Mouse (Mus musculus) megakaryocyte, adult 5-6 weeks (primary cell): ENCODE results near the gene Krt31. TPM values are rescaled to one million over a fixed set of nuclear protein-coding genes. Genes with fewer than 3 reads are reported as not detected.

ENCODE experiments used
- ATAC-seq: 2 replicates; pipeline ENCODE4 v1.8.0; 2016; ENCODE audit warnings: mild to moderate bottlenecking, inconsistent platforms; ENCODE audit not compliant: poor library complexity, severe bottlenecking
- total RNA-seq, 2 experiments: library from RNA; stranded (forward) in 1 of 2; stranded (reverse) in 1 of 2; fragments of 153-499, 151-499 nt in 1 of 2; fragments of 221-1000, 200-1000 nt in 1 of 2; gene quantifications; 2 replicates each; pipeline versions ENCODE4 v1.2.3 to v1.2.4; 2015 to 2017

The Krt31 gene
- total RNA-seq, 2 experiments from 2014 or later = not detected

DNA sequence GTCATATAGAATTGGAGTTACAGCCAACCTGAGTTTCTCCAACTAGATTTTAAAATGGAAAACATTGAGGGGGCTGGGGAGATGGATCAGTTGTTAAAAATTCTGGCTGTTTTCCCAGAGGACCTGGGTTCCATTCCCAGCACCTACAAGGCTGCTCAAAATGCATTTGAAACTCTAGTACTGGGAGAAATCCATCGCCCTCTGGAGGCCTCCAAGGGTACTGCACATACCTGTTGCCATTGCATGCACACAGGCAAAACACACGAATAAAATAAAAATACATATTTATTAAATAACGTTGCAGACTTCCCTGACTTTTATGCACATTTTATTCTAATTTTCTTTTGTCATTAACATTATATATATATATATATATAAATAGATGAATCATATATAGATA lies 43.7 kb downstream of the Krt31 start:
- ATAC-seq = no peak

DNA sequence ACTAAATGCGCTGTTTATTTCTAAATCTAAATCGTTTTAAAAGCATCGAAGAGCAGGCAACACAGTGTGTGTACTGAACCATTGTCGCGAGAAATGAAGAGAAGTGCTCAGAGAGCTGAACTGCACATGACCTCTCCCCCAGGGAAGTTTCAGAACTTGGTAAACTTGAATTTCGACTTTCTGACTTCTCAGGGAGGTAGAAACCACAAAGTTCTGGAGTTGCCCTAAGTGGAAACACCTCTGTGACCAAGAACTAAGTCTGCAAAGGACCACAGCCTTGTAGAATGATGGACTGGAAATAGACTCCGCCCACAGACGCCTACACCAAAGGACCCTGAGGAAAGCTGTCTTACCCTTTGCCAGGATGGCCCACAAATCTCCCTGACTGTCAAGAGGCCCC lies 44.4 kb downstream of the Krt31 start:
- ATAC-seq = no peak

DNA sequence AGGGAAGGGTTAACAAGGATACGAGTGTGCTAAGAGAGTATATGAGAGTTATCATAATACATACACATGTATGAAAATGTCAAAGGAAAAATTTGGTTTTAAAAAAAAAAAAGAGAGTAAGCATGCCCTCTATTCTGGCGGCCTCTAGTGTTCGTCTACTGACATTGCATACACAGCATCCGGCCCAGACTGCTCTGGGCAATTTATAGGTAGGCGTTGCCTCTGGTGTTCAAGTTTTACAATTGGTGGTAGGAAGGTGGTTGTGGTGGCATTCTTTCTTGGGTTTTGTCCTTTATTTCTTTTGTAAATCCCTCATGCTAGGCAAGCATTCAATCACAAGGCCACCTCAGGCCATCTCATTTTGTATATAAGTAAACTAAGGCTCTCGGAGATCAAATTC lies 45.5 kb downstream of the Krt31 start:
- peak; percentile 54; the same call in 1 of the 2 replicates for ATAC-seq

DNA sequence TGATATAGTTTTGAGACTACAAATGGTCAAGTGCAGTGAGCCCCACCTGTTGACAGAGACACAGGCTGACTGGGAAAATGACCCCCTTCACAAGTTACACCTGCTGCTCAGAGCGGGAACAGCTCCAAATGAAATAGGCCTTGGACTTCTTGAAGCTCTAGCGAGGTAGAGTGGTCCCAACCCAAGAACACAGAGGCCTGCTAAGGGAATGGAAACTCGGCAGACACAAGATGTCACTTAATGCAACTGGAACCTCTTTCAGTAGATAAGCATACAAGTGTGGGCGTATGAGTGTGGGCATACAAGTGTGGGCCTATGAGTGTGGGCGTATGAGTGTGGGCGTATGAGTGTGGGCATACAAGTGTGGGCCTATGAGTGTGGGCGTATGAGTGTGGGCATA lies 51.3 kb downstream of the Krt31 start:
- no peak for ATAC-seq

Other genes starting within 250 kb of the Krt31 start
- gene Gm11554, start 246.1 kb downstream of the Krt31 start, total RNA-seq (2015) = not detected in 2 replicates
- gene Gm11554, start 246.1 kb downstream of the Krt31 start, total RNA-seq (2017) = not detected in 2 replicates
- not detected in 2 replicates for gene Krtap4-13, start 240.7 kb downstream of the Krt31 start, total RNA-seq (2015)
- not detected in 2 replicates for gene Krtap4-13, start 240.7 kb downstream of the Krt31 start, total RNA-seq (2017)
- not detected in 2 replicates for gene Gm11564, start 234.9 kb downstream of the Krt31 start, total RNA-seq (2015)
- not detected in 2 replicates for gene Gm11564, start 234.9 kb downstream of the Krt31 start, total RNA-seq (2017)
- gene 2300003K06Rik, start 212.5 kb downstream of the Krt31 start, total RNA-seq (2015) = not detected in 2 replicates
- gene 2300003K06Rik, start 212.5 kb downstream of the Krt31 start, total RNA-seq (2017) = not detected in 2 replicates
- not detected in 2 replicates for gene Krtap4-16, start 198.9 kb downstream of the Krt31 start, total RNA-seq (2015)
- gene Krtap4-16, start 198.9 kb downstream of the Krt31 start, total RNA-seq (2017) = not detected in 2 replicates
- not detected in 2 replicates for gene Gm11568, start 192.6 kb downstream of the Krt31 start, total RNA-seq (2015)
- gene Gm11568, start 192.6 kb downstream of the Krt31 start, total RNA-seq (2017) = not detected in 2 replicates
- not detected in 2 replicates for gene Gm11559, start 186.1 kb downstream of the Krt31 start, total RNA-seq (2015)
- not detected in 2 replicates for gene Gm11559, start 186.1 kb downstream of the Krt31 start, total RNA-seq (2017)
- not detected in 2 replicates for gene Krtap9-1, start 177.2 kb downstream of the Krt31 start, total RNA-seq (2015)
- not detected in 2 replicates for gene Krtap9-1, start 177.2 kb downstream of the Krt31 start, total RNA-seq (2017)
- gene Gm11567, start 171.4 kb downstream of the Krt31 start, total RNA-seq (2015) = not detected in 2 replicates
- gene Gm11567, start 171.4 kb downstream of the Krt31 start, total RNA-seq (2017) = not detected in 2 replicates
- not detected in 2 replicates for gene Krtap31-1, start 142.6 kb downstream of the Krt31 start, total RNA-seq (2015)
- not detected in 2 replicates for gene Krtap31-1, start 142.6 kb downstream of the Krt31 start, total RNA-seq (2017)
- gene Gm11565, start 135.8 kb downstream of the Krt31 start, total RNA-seq (2015) = not detected in 2 replicates
- not detected in 2 replicates for gene Gm11565, start 135.8 kb downstream of the Krt31 start, total RNA-seq (2017)
- not detected in 2 replicates for gene Krtap31-2, start 114.3 kb downstream of the Krt31 start, total RNA-seq (2015)
- gene Krtap31-2, start 114.3 kb downstream of the Krt31 start, total RNA-seq (2017) = not detected in 2 replicates
- not detected in 2 replicates for gene Krtap9-5, start 102.1 kb downstream of the Krt31 start, total RNA-seq (2015)
- not detected in 2 replicates for gene Krtap9-5, start 102.1 kb downstream of the Krt31 start, total RNA-seq (2017)
- gene Krtap29-1, start 71.5 kb downstream of the Krt31 start, total RNA-seq (2015) = not detected in 2 replicates
- gene Krtap29-1, start 71.5 kb downstream of the Krt31 start, total RNA-seq (2017) = not detected in 2 replicates
- not detected in 2 replicates for gene Krtap16-1, start 64.0 kb downstream of the Krt31 start, total RNA-seq (2015)
- not detected in 2 replicates for gene Krtap16-1, start 64.0 kb downstream of the Krt31 start, total RNA-seq (2017)
- not detected in 2 replicates for gene Krtap17-1, start 56.6 kb downstream of the Krt31 start, total RNA-seq (2015)
- gene Krtap17-1, start 56.6 kb downstream of the Krt31 start, total RNA-seq (2017) = not detected in 2 replicates
- not detected in 2 replicates for gene Krt33a, start 34.3 kb downstream of the Krt31 start, total RNA-seq (2015)
- gene Krt33a, start 34.3 kb downstream of the Krt31 start, total RNA-seq (2017) = not detected in 2 replicates
- gene Krt33b, start 20.7 kb downstream of the Krt31 start, total RNA-seq (2015) = not detected in 2 replicates
- gene Krt33b, start 20.7 kb downstream of the Krt31 start, total RNA-seq (2017) = not detected in 2 replicates
- gene Krt34, start 9.0 kb downstream of the Krt31 start, total RNA-seq (2015) = not detected in 2 replicates
- gene Krt34, start 9.0 kb downstream of the Krt31 start, total RNA-seq (2017) = not detected in 2 replicates
- not detected in 2 replicates for gene Krt32, start 37.7 kb upstream of the Krt31 start, total RNA-seq (2015)
- not detected in 2 replicates for gene Krt32, start 37.7 kb upstream of the Krt31 start, total RNA-seq (2017)
- not detected in 2 replicates for gene Krt35, start 45.7 kb upstream of the Krt31 start, total RNA-seq (2015)
- not detected in 2 replicates for gene Krt35, start 45.7 kb upstream of the Krt31 start, total RNA-seq (2017)
- gene Krt36, start 55.1 kb upstream of the Krt31 start, total RNA-seq (2015) = not detected in 2 replicates
- gene Krt36, start 55.1 kb upstream of the Krt31 start, total RNA-seq (2017) = not detected in 2 replicates
- not detected in 2 replicates for gene Krt13, start 71.0 kb upstream of the Krt31 start, total RNA-seq (2015)
- gene Krt13, start 71.0 kb upstream of the Krt31 start, total RNA-seq (2017) = not detected in 2 replicates
- gene Krt15, start 85.4 kb upstream of the Krt31 start, total RNA-seq (2015) = not detected in 2 replicates
- gene Krt15, start 85.4 kb upstream of the Krt31 start, total RNA-seq (2017) = not detected in 2 replicates
- gene Krt19, start 98.1 kb upstream of the Krt31 start, total RNA-seq (2015) = not detected in 2 replicates
- gene Krt19, start 98.1 kb upstream of the Krt31 start, total RNA-seq (2017) = not detected in 2 replicates
- gene Krt9, start 142.7 kb upstream of the Krt31 start, total RNA-seq (2015) = not detected in 2 replicates
- 0.04 TPM in 1 of 2 replicates, not detected in the other for gene Krt9, start 142.7 kb upstream of the Krt31 start, total RNA-seq (2017)
- not detected in 2 replicates for gene Krt14, start 157.0 kb upstream of the Krt31 start, total RNA-seq (2015)
- not detected in 2 replicates for gene Krt14, start 157.0 kb upstream of the Krt31 start, total RNA-seq (2017)
- gene Krt16, start 198.4 kb upstream of the Krt31 start, total RNA-seq (2015) = not detected in 2 replicates
- not detected in 2 replicates for gene Krt16, start 198.4 kb upstream of the Krt31 start, total RNA-seq (2017)
- gene Krt17, start 210.5 kb upstream of the Krt31 start, total RNA-seq (2015) = not detected in 2 replicates
- gene Krt17, start 210.5 kb upstream of the Krt31 start, total RNA-seq (2017) = not detected in 2 replicates
- gene Krt42, start 219.3 kb upstream of the Krt31 start, total RNA-seq (2015) = not detected in 2 replicates
- not detected in 2 replicates for gene Krt42, start 219.3 kb upstream of the Krt31 start, total RNA-seq (2017)